Mouse (Mus musculus): ENCODE data around the gene Tmem217.

Gene Tmem217

GRCm38 (mm10) chr17:29552162-29552732, at the start of gene Tmem217:
Gene Tmem217, minus strand, starts transcription at chr17:29552385.
- DNase-seq (ENCODE audit: low read depth, low spot score), result no peak

- DNase-seq (ENCODE audit: low read depth, low spot score), result no peak
Measured at GRCm38 (mm10) chr17:29601391-29601790, 49.2 kb upstream of the Tmem217 start.

GRCm38 (mm10) chr17:29599537-29599936, 47.4 kb upstream of the Tmem217 start:
- DNase-seq (ENCODE audit: low read depth, low spot score), result no peak

DNA sequence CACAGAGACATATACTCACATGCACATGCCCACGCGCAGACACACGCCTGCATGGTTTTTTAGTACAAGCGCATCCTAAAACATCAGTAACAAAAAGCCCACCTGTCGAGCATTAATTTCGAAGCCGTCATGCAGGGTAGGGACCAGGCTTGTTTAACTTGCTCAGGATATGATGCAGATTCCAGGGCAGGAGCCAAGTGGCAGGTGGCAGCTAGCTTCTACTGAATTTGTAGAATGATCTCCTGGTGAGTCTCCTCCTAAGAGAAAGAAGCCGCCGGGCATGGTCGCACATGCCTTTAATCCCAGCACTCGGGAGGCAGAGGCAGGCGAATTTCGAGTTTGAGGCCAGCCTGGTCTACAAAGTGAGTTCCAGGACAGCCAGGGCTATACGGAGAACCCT, 46.9 kb upstream of the Tmem217 start:
- no peak for DNase-seq (ENCODE audit: low read depth, low spot score)

DNA sequence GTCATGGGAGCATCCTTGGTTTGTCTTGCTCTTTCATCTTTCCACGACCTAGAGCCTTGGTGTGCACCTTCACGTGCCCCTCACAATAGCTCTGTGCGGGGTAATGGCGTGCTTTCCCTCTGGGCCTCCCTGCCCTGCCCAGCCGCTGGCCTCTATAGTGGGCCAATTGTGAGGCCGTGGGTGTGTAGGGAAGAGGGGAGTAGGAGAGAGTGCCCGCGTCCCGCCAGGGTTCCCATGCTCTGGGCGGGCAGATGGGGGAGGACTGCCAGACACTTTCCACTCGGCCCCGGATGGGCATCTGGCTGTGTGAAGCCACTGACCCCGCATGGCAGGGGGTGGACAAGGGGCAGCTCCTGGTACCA, 44.6 kb upstream of the Tmem217 start:
- DNase-seq (ENCODE audit: low read depth, low spot score), result no peak

DNA sequence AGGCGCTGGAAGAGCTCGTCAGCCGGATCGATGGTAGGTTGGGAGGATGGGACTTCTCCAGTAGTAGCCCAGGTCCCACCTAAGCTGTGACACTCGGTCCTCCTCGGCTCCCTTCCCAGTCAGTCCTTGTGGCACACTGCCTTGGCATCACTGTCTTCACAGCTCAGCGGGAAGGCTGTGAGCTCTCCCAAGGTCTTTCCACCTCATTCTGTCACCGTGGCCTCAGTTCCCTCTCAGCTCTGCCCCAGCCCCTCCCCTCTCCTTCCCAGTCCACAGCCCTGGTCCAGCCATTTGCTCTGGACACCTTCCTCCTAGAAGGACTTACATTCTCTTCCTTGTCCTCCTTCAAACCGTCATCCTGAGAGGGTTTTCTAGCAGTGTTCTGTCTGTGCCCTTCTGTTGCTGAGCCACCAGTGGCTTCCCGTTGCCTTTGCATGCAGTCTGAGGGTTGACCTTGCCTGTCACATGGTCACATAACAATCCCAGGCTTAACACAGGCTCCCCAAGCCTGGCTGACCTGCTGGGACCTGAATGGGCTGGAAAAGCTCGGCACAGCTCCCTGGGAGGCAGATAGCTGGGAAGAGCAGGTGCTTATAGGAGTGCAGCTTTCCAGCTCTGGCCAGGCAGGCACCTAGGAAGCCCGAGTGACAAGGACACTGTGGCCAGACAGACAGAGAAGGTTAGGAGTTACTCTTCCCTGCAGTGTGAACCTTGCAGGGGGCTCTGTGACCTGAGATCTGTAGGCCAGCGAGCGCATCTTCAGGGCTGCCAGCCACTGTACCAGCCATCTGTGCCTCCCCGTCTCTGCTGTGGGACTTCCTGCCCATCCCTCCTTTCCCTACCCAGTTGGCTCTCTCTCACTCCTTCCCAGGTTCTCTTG, 43.9 kb upstream of the Tmem217 start:
- DNase-seq (ENCODE audit: low read depth, low spot score), result no peak

- no peak for DNase-seq (ENCODE audit: low read depth, low spot score)
Measured at GRCm38 (mm10) chr17:29589221-29589898, 37.2 kb upstream of the Tmem217 start.

DNA sequence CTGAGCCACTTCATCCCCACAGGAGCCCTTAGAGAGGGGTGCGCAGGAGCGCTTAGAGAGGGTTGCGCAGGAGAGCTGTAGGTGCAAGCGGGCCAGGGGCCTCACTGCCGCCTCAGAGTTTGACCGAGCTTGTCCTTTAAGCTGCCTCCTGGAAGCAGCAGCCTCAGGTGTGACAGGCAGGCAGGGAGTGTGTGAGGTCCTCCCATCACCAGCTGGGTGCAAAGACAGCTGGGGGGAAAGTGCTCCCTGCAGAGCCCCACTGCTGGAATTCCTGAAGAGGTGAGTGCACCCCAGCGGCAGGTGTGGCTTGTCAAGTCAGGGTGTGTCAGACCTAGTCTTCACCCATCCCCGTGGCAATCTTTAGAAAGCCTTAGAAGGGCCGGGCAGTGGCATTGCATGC, 34.7 kb upstream of the Tmem217 start:
- no peak for DNase-seq (ENCODE audit: low read depth, low spot score)

GRCm38 (mm10) chr17:29585446-29585845, 33.3 kb upstream of the Tmem217 start:
- no peak for DNase-seq (ENCODE audit: low read depth, low spot score)

DNA sequence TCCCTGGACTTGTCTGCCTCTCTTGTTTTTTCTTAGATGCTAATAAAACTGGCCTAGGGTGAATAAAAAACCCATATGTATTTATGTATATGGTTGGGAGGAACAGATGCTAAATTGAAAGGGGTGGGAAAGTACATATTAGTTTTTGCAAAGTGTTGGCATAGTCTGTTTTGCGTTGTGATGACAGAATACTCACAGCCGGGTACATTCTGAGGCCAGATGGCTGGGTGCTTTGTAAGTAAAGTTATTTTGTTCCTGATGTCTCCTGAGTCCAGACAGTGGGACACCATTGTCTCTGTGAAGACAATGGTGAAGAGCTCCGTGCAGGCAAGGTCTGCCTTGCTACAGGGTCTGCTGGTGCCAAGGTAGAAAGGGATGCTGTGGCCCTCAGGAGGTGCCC, 32.6 kb upstream of the Tmem217 start:
- no peak for DNase-seq (ENCODE audit: low read depth, low spot score)

- no peak for DNase-seq (ENCODE audit: low read depth, low spot score)
Measured at GRCm38 (mm10) chr17:29584306-29584705, 32.1 kb upstream of the Tmem217 start.

DNA sequence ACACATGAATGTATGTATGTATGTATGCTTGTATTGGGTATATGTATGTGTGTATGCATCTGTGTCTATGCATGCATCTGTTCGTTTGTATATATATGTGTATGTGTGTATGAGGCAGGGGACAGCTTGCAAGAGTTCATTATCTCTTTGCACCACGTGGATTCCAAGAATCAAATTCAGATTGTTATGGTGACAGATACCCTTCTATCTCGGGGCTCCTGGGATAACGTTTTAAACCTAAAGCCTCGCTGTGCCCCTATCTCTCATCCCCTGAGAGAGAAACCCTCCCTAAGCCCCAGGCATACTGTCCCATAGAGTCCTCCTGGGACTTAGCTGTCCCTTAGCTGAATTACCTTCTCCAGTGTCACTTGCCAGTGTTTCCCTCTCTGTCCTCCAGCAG, 31.4 kb upstream of the Tmem217 start:
- no peak for DNase-seq (ENCODE audit: low read depth, low spot score)

GRCm38 (mm10) chr17:29579579-29580126, 27.5 kb upstream of the Tmem217 start:
- no peak for DNase-seq (ENCODE audit: low read depth, low spot score)

DNA sequence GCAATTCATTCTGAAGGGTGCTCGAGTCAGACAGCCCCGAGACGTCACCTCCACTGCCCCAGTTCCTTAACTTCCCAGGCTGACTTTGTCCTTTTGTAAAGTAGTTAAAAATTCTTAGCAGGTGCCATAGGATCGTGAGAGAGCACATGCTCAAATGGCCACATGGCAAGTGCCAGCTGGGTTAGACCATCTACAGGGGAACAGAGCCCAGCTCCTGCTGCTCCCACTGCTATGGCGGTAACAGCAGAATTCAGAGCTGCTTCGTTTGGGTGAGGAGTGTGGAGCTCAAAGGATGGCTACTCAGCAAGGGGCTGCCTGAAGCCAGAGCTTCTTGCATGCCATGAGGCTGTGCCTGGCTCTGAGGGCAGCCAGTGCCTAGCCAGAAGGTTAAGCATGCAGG, 17.6 kb upstream of the Tmem217 start:
- no peak for DNase-seq (ENCODE audit: low read depth, low spot score)

- DNase-seq (ENCODE audit: low read depth, low spot score), result no peak
Measured at GRCm38 (mm10) chr17:29568435-29568834, 16.2 kb upstream of the Tmem217 start.

GRCm38 (mm10) chr17:29565521-29565920, 13.3 kb upstream of the Tmem217 start:
- DNase-seq (ENCODE audit: low read depth, low spot score), result no peak

DNA sequence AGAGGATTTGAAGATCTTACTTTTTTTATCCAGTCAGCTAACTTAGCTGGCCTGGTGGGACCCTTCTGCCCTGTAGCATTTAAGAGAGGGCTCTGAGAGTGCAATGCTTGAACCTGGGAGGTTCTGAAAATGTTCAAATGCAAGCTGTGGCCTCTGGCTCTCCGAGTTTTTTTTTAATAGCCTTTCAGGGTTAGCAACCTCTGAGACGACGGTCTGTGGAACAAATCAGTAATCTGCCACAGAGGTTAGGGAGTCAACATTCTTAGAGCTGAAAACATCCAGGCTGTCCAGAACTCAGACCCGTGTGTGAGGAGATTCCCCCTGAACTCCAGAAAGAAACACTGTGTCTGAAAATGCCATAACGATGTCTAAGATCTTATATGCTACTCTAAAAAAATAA, 6.3 kb upstream of the Tmem217 start:
- no peak for DNase-seq (ENCODE audit: low read depth, low spot score)

DNA sequence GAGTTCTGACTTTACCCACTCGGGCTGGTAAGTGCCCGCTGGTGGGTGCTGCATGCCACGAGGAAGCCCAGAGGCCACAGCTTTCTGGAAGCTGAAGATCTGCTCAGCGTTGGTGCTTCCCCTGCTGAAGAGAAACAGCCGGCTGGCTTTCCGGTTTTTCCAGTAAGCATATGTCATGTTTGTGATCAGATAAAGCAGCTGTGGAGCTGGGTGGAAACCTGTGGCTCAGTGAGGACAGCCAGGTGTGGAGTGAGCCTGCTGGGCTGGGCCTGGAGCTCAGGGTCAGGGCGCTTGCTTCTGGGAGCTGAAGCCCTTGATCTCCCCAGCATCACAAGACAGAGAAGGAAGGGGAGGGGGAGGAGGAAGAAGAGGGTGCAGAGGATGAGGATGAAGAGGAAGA, 4.7 kb upstream of the Tmem217 start:
- DNase-seq (ENCODE audit: low read depth, low spot score), result no peak

DNA sequence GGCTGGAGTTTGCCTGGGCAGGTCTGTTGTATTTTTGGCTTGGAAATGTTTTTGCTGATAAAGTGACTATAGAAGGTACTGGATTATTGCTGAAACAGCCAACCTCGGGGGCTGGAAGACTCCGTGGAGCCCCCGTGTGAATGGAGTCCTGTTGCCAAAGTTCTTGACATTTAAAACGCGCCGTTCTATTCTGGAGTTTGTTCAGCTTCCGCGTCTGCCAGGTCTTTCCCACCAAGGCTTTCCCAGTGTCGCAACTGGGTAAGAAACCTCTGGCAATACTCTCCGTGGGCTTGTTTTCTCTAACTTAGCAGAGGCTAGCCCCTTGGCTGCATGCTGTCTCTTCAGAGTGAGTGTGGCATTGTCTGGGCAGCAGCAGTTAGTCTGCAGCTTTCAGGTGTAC, 4.3 kb upstream of the Tmem217 start:
- no peak for DNase-seq (ENCODE audit: low read depth, low spot score)

GRCm38 (mm10) chr17:29554176-29554575, 2.0 kb upstream of the Tmem217 start:
- no peak for DNase-seq (ENCODE audit: low read depth, low spot score)

- DNase-seq (ENCODE audit: low read depth, low spot score), result no peak
Measured at GRCm38 (mm10) chr17:29551019-29551418, 1.2 kb downstream of the Tmem217 start.

All from forelimb bud, embryonic 11.5 days (tissue).